Mouse (Mus musculus): ENCODE data around the gene Tigd3. TPM values are rescaled to one million over a fixed set of nuclear protein-coding genes. Genes with fewer than 3 reads are reported as not detected.

Gene Tigd3
- polyA plus RNA-seq, 1 experiment = 6.4 TPM

- 3% methylated on average over 7 of the region's 7 CpGs for WGBS
- Histone ChIP-seq H3K27ac (ENCODE audit: control insufficient read depth, insufficient read depth, low read depth, low read length, poor library complexity) (peak overlapping the region; percentile 97), H3K4me1 (ENCODE audit: control insufficient read depth, insufficient read depth, low read length) (peaks cover 7% of the 10 kb centered on the region), H3K4me3 (replicated peaks; ENCODE audit: control insufficient read depth, low read depth, low read length) (peak overlapping the region; percentile 55)
- TF ChIP-seq POLR2A (IDR thresholded peaks at IDR 0.05; ENCODE audit: borderline replicate concordance, control insufficient read depth, low read depth, low read length) (no peak), CTCF (IDR thresholded peaks at IDR 0.05; ENCODE audit: control insufficient read depth, insufficient read depth, low read length) (no peak)
Measured at GRCm38 (mm10) chr19:5846154-5846553, 47.8 kb downstream of the Tigd3 start.

GRCm38 (mm10) chr19:5845319-5846135 is 48.4 kb downstream of the Tigd3 start:
- WGBS = under 1% methylated on average over 45 of the region's 45 CpGs
- peak; percentile 97 for TF ChIP-seq POLR2A (IDR thresholded peaks at IDR 0.05; ENCODE audit: borderline replicate concordance, control insufficient read depth, low read depth, low read length)
- no peak; the same call in 1 of the 2 replicates for TF ChIP-seq CTCF (IDR thresholded peaks at IDR 0.05; ENCODE audit: control insufficient read depth, insufficient read depth, low read length)
- Histone ChIP-seq H3K4me3 (replicated peaks; ENCODE audit: control insufficient read depth, low read depth, low read length) (peak overlapping the region; percentile 90), H3K4me1 (ENCODE audit: control insufficient read depth, insufficient read depth, low read length) (peaks cover 7% of the 10 kb centered on the region), H3K27ac (ENCODE audit: control insufficient read depth, insufficient read depth, low read depth, low read length, poor library complexity) (peak overlapping the region; percentile 99)

GRCm38 (mm10) chr19:5844831-5845318 is 49.1 kb downstream of the Tigd3 start:
- Histone ChIP-seq H3K4me3 (replicated peaks; ENCODE audit: control insufficient read depth, low read depth, low read length) (peak overlapping the region; percentile 90), H3K27ac (ENCODE audit: control insufficient read depth, insufficient read depth, low read depth, low read length, poor library complexity) (peak overlapping the region; percentile 99), H3K4me1 (ENCODE audit: control insufficient read depth, insufficient read depth, low read length) (peaks cover 7% of the 10 kb centered on the region)
- TF ChIP-seq POLR2A (IDR thresholded peaks at IDR 0.05; ENCODE audit: borderline replicate concordance, control insufficient read depth, low read depth, low read length) (peak; percentile 44; the same call in 1 of the 2 replicates), CTCF (IDR thresholded peaks at IDR 0.05; ENCODE audit: control insufficient read depth, insufficient read depth, low read length) (no peak)
- WGBS = under 1% methylated on average over 12 of the region's 12 CpGs

GRCm38 (mm10) chr19:5843781-5844691 is 49.9 kb downstream of the Tigd3 start:
- peaks cover 2% of the 10 kb centered on the region; the same call in 1 of the 2 replicates for H3K4me1 ChIP-seq (ENCODE audit: control insufficient read depth, insufficient read depth, low read length)
- 2% methylated on average over 30 of the region's 30 CpGs for WGBS
- peak; percentile 85; the same call in 1 of the 2 replicates for TF ChIP-seq POLR2A (IDR thresholded peaks at IDR 0.05; ENCODE audit: borderline replicate concordance, control insufficient read depth, low read depth, low read length)
- TF ChIP-seq CTCF (IDR thresholded peaks at IDR 0.05; ENCODE audit: control insufficient read depth, insufficient read depth, low read length) = no peak
- H3K4me3 ChIP-seq (replicated peaks; ENCODE audit: control insufficient read depth, low read depth, low read length) = peak overlapping the region; percentile 90
- peak overlapping the region; percentile 99 for H3K27ac ChIP-seq (ENCODE audit: control insufficient read depth, insufficient read depth, low read depth, low read length, poor library complexity)

GRCm38 (mm10) chr19:5842785-5843730 is 50.9 kb downstream of the Tigd3 start:
- TF ChIP-seq POLR2A (IDR thresholded peaks at IDR 0.05; ENCODE audit: borderline replicate concordance, control insufficient read depth, low read depth, low read length) (0 out of 2 replicates have a peak, but pooled peaks have one; percentile 8), CTCF (IDR thresholded peaks at IDR 0.05; ENCODE audit: control insufficient read depth, insufficient read depth, low read length) (no peak)
- Histone ChIP-seq H3K4me1 (ENCODE audit: control insufficient read depth, insufficient read depth, low read length) (peaks cover 2% of the 10 kb centered on the region; the same call in 1 of the 2 replicates), H3K27ac (ENCODE audit: control insufficient read depth, insufficient read depth, low read depth, low read length, poor library complexity) (peak overlapping the region; percentile 99), H3K4me3 (replicated peaks; ENCODE audit: control insufficient read depth, low read depth, low read length) (peak overlapping the region; percentile 90)
- 11% methylated on average over 9 of the region's 9 CpGs for WGBS

GRCm38 (mm10) chr19:5841999-5842784 is 51.8 kb downstream of the Tigd3 start:
- peak overlapping the region; percentile 59 for H3K27ac ChIP-seq (ENCODE audit: control insufficient read depth, insufficient read depth, low read depth, low read length, poor library complexity)
- TF ChIP-seq CTCF (IDR thresholded peaks at IDR 0.05; ENCODE audit: control insufficient read depth, insufficient read depth, low read length) (no peak), POLR2A (IDR thresholded peaks at IDR 0.05; ENCODE audit: borderline replicate concordance, control insufficient read depth, low read depth, low read length) (no peak)
- peak overlapping the region; percentile 65 for H3K4me3 ChIP-seq (replicated peaks; ENCODE audit: control insufficient read depth, low read depth, low read length)
- WGBS = 21% methylated on average over 5 of the region's 5 CpGs
- peaks cover 2% of the 10 kb centered on the region; the same call in 1 of the 2 replicates for H3K4me1 ChIP-seq (ENCODE audit: control insufficient read depth, insufficient read depth, low read length)

Measured in bone marrow, adult 2 months (tissue).